Mouse (Mus musculus): ENCODE data around the gene Lgals4. TPM values are rescaled to one million over a fixed set of nuclear protein-coding genes. Genes with fewer than 3 reads are reported as not detected.

The Lgals4 gene
- polyA plus RNA-seq, 1 experiment from 2014 or later, result 353 TPM

- WGBS, result 85% methylated on average over 4 of the region's 4 CpGs
- H3K27me3 ChIP-seq (ENCODE audit: control insufficient read depth, insufficient read depth, low read length), result no peaks in the 10 kb centered on the region
- peaks cover 42% of the 10 kb centered on the region for H3K4me1 ChIP-seq (ENCODE audit: control insufficient read depth, insufficient read depth, low read length)
- no peak for ATAC-seq (ENCODE audit: insufficient read depth, low FRiP score)
- no peak overlapping the region for H3K4me2 ChIP-seq (ENCODE audit: low read depth, low read length)
- no peaks in the 10 kb centered on the region for H3K9me3 ChIP-seq (replicated peaks; ENCODE audit: control insufficient read depth, low read length)
- H3K36me3 ChIP-seq (ENCODE audit: control insufficient read depth, insufficient read depth, low read length), result peaks cover 67% of the 10 kb centered on the region
- H3K4me3 ChIP-seq (replicated peaks; ENCODE audit: low read length), result no peak overlapping the region
- no peak overlapping the region for H3K27ac ChIP-seq (ENCODE audit: low read length)
- no peak overlapping the region for H3K9ac ChIP-seq (ENCODE audit: low read length)
Observed at GRCm38 (mm10) chr7:28818861-28819452, 14.7 kb upstream of the Lgals4 start.

- WGBS, result 87% methylated on average over 4 of the region's 4 CpGs
- H3K27ac ChIP-seq (ENCODE audit: low read length), result no peak overlapping the region
Observed at GRCm38 (mm10) chr7:28819571-28819970, 14.1 kb upstream of the Lgals4 start.

DNA sequence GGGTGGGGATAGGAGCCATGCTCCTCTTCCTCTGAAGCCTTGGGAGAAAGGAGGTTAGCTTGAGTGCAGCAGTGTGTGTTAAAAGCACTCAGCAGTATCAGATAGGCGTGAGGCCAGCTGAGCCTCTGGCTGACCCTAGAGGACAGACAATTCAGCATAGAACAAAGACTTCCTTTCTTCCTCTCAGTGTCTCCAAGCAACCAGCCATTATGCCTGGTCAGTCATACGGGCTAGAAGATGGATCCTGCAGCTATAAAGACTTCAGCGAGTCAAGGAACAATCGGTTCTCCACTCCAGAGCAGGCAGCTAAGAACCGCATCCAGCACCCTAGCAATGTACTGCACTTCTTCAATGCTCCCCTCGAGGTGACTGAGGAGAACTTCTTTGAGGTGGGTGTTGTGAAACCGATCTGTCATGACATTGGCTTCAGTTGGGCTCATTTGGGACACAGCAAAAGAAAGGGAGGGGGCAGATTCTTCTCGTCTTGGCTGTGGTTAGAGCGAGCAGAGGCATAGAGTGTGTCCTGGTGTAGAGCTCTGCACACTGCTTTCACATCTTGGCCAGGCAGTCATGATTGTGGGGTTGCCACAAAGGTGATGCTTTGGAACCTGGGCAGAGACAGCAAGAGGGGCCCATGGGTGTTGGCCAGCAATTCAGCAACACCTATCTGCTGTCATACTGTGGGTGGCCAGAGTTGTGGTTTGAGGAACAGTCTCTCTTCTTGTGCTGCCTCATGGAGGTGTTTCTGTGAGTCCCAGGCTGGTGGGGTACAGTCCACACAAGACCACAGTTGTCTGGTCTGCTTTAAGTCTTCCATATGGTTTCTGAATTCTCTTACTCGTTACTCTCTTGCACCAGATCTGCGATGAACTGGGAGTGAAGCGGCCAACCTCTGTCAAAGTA is 13.0 kb upstream of the Lgals4 start:
- no peaks in the 10 kb centered on the region for H3K9me3 ChIP-seq (replicated peaks; ENCODE audit: control insufficient read depth, low read length)
- H3K4me1 ChIP-seq (ENCODE audit: control insufficient read depth, insufficient read depth, low read length), result peaks cover 35% of the 10 kb centered on the region
- WGBS, result 70% methylated on average over 12 of the region's 12 CpGs
- peak overlapping the region; percentile 18; the same call in 1 of the 2 replicates for H3K27ac ChIP-seq (ENCODE audit: low read length)
- no peaks in the 10 kb centered on the region for H3K27me3 ChIP-seq (ENCODE audit: control insufficient read depth, insufficient read depth, low read length)
- no peak overlapping the region for H3K4me3 ChIP-seq (replicated peaks; ENCODE audit: low read length)
- H3K4me2 ChIP-seq (ENCODE audit: low read depth, low read length), result no peak overlapping the region
- peaks cover 53% of the 10 kb centered on the region for H3K36me3 ChIP-seq (ENCODE audit: control insufficient read depth, insufficient read depth, low read length)
- no peak for ATAC-seq (ENCODE audit: insufficient read depth, low FRiP score)
- no peak overlapping the region for H3K9ac ChIP-seq (ENCODE audit: low read length)

More at GRCm38 (mm10) chr7:28819571-28819970, 14.1 kb upstream of the Lgals4 start:
- Histone ChIP-seq H3K9me3 (replicated peaks; ENCODE audit: control insufficient read depth, low read length) (no peaks in the 10 kb centered on the region), H3K27me3 (ENCODE audit: control insufficient read depth, insufficient read depth, low read length) (no peaks in the 10 kb centered on the region), H3K4me2 (ENCODE audit: low read depth, low read length) (no peak overlapping the region), H3K9ac (ENCODE audit: low read length) (no peak overlapping the region), H3K4me3 (replicated peaks; ENCODE audit: low read length) (no peak overlapping the region), H3K4me1 (ENCODE audit: control insufficient read depth, insufficient read depth, low read length) (peaks cover 41% of the 10 kb centered on the region), H3K36me3 (ENCODE audit: control insufficient read depth, insufficient read depth, low read length) (peaks cover 62% of the 10 kb centered on the region)
- no peak for ATAC-seq (ENCODE audit: insufficient read depth, low FRiP score)

DNA sequence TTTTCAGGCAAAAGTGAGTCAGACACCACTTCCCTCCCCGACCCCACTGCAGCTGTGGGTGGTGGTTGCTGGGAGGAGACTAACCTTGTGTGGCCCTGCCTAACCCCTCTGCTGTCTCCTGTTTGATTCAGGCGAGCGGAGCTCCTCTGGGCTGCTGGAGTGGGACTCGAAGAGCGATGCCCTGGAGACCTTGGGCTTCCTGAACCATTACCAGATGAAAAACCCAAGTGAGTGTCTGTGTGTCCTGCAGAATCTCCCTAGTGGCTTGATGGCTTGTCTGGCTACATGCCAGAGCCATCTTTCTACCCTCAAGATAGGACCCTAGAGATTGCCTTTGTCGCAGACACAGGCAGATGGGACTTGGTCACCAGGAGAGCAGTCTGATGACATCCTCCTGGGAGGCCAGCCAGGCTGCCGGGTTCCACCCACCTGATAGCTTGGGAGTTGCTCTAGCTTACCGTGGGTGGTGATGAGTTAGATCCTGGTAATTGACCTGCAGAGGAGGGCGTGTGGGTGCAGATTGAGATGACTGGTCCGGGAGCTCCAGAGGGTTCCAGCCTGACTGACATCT is 12.3 kb upstream of the Lgals4 start:
- Histone ChIP-seq H3K4me3 (replicated peaks; ENCODE audit: low read length) (no peak overlapping the region), H3K4me1 (ENCODE audit: control insufficient read depth, insufficient read depth, low read length) (peaks cover 35% of the 10 kb centered on the region), H3K27ac (ENCODE audit: low read length) (peak overlapping the region; percentile 18; the same call in 1 of the 2 replicates), H3K9ac (ENCODE audit: low read length) (no peak overlapping the region), H3K27me3 (ENCODE audit: control insufficient read depth, insufficient read depth, low read length) (no peaks in the 10 kb centered on the region), H3K4me2 (ENCODE audit: low read depth, low read length) (no peak overlapping the region), H3K9me3 (replicated peaks; ENCODE audit: control insufficient read depth, low read length) (no peaks in the 10 kb centered on the region), H3K36me3 (ENCODE audit: control insufficient read depth, insufficient read depth, low read length) (peaks cover 45% of the 10 kb centered on the region)
- ATAC-seq (ENCODE audit: insufficient read depth, low FRiP score), result no peak
- WGBS, result 64% methylated on average over 10 of the region's 10 CpGs

DNA sequence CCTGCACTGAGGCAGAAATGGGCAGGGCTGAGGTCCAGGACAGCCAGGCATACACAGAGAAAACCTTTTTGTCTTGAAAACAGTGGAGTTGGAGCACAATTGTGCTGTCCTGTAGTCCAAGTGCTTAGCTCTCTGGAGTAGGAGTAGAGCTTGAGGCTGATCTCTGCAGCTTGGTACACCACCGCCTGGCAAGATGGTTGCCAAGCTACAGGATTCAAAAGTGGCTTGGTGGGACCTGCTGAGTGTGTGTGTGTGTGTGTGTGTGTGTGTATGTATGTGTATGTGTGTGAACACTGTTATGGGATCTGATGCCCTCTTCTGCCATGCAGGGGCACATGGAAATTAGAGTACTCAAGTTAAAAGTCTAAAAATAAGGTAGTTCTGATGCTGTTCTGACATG is 11.1 kb upstream of the Lgals4 start:
- peaks cover 38% of the 10 kb centered on the region for H3K36me3 ChIP-seq (ENCODE audit: control insufficient read depth, insufficient read depth, low read length)
- no peak overlapping the region for H3K9ac ChIP-seq (ENCODE audit: low read length)
- no peaks in the 10 kb centered on the region for H3K27me3 ChIP-seq (ENCODE audit: control insufficient read depth, insufficient read depth, low read length)
- 60% methylated on average over 1 of the region's 1 CpGs for WGBS
- H3K4me3 ChIP-seq (replicated peaks; ENCODE audit: low read length), result no peak overlapping the region
- ATAC-seq (ENCODE audit: insufficient read depth, low FRiP score), result no peak
- no peak overlapping the region for H3K4me2 ChIP-seq (ENCODE audit: low read depth, low read length)
- H3K9me3 ChIP-seq (replicated peaks; ENCODE audit: control insufficient read depth, low read length), result no peaks in the 10 kb centered on the region
- H3K4me1 ChIP-seq (ENCODE audit: control insufficient read depth, insufficient read depth, low read length), result peaks cover 30% of the 10 kb centered on the region
- no peak overlapping the region; the same call in 1 of the 2 replicates for H3K27ac ChIP-seq (ENCODE audit: low read length)

DNA sequence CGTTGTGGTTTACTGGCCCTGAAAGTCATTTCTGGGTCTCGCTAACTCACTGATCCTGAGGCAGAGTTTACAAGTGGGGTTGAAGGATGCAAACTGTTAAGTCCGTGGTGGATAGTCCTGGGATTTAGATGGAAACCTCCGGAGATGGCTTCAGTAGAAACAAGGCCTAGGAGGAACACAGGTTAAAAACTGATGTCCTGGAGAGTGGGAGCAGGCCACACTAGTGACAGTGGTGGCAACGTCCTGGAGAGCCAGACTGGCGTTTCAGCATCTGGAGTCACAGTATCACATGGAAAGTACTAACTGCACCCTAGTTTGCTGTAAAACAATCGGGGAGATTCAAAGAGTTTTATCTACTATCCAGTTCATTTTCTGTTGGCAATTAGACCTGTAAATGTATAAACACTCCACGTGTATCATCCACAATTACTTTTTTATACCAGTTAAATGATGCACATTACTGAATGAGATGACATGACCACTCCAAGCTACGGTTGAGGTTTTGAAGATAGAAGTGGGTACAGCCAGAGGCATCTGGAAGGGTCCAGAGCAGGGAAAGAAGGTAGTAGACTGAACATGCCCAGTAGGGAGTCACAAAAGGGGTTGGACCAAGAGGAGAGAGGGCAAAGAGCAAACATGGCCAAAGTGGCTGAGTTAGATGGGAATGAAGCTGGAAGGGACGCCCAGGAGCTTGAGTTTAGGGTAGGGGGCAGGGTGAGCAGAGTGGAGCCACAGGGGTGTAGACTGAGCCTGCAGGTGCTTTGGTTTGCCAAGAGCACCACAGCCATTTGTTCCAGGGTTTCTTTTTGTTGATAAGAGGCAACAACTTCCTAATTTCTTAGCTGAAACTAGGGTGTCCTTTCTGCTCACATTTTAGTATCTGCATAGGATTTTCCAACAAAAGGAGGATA is 10.4 kb upstream of the Lgals4 start:
- Histone ChIP-seq H3K9ac (ENCODE audit: low read length) (peak overlapping the region; percentile 11; the same call in 1 of the 2 replicates), H3K4me1 (ENCODE audit: control insufficient read depth, insufficient read depth, low read length) (peaks cover 35% of the 10 kb centered on the region), H3K9me3 (replicated peaks; ENCODE audit: control insufficient read depth, low read length) (no peaks in the 10 kb centered on the region), H3K27ac (ENCODE audit: low read length) (peak overlapping the region; percentile 97), H3K36me3 (ENCODE audit: control insufficient read depth, insufficient read depth, low read length) (peaks cover 31% of the 10 kb centered on the region), H3K4me3 (replicated peaks; ENCODE audit: low read length) (no peak overlapping the region), H3K4me2 (ENCODE audit: low read depth, low read length) (no peak overlapping the region), H3K27me3 (ENCODE audit: control insufficient read depth, insufficient read depth, low read length) (no peaks in the 10 kb centered on the region)
- ATAC-seq (ENCODE audit: insufficient read depth, low FRiP score), result no peak
- WGBS, result 51% methylated on average over 10 of the region's 10 CpGs

DNA sequence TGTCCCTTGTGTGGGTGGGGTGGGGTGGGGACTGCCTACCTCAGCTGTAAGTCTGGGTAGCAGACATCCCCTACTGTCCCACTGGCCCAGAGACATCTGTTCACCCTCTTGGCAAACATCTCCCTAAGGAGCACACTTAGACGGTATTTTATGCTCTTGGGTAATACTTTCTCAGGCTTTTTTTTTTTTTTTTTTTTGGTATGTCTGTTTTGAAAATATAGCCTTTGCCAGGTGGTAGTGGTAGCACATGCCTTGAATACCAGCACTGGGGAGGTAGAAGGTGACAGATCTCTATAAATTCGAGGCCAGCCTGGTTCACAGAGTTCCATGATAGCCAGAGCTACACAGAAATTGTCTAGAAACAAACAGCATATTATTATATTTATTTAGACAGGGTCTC is 9.7 kb upstream of the Lgals4 start:
- H3K36me3 ChIP-seq (ENCODE audit: control insufficient read depth, insufficient read depth, low read length), result peaks cover 30% of the 10 kb centered on the region
- 45% methylated on average over 2 of the region's 2 CpGs for WGBS
- no peak for ATAC-seq (ENCODE audit: insufficient read depth, low FRiP score)
- H3K9ac ChIP-seq (ENCODE audit: low read length), result no peak overlapping the region
- H3K4me1 ChIP-seq (ENCODE audit: control insufficient read depth, insufficient read depth, low read length), result peaks cover 35% of the 10 kb centered on the region
- no peak overlapping the region for H3K4me2 ChIP-seq (ENCODE audit: low read depth, low read length)
- H3K4me3 ChIP-seq (replicated peaks; ENCODE audit: low read length), result no peak overlapping the region
- H3K9me3 ChIP-seq (replicated peaks; ENCODE audit: control insufficient read depth, low read length), result no peaks in the 10 kb centered on the region
- H3K27ac ChIP-seq (ENCODE audit: low read length), result peak overlapping the region; percentile 97
- H3K27me3 ChIP-seq (ENCODE audit: control insufficient read depth, insufficient read depth, low read length), result no peaks in the 10 kb centered on the region

GRCm38 (mm10) chr7:28824941-28825685 is 8.5 kb upstream of the Lgals4 start, which contains the start of gene Ech1:
Ech1 (plus strand) TSS chr7:28825217.
- peak within 1 kb of the TSS; percentile 97 for H3K27ac ChIP-seq (ENCODE audit: low read length)
- WGBS, result 1% methylated on average over 33 of the region's 33 CpGs
- H3K9ac ChIP-seq (ENCODE audit: low read length), result peak within 1 kb of the TSS; percentile 81
- H3K4me2 ChIP-seq (ENCODE audit: low read depth, low read length), result peak within 1 kb of the TSS; percentile 57
- H3K36me3 ChIP-seq (ENCODE audit: control insufficient read depth, insufficient read depth, low read length), result peaks cover 29% of the 10 kb centered on the region
- H3K9me3 ChIP-seq (replicated peaks; ENCODE audit: control insufficient read depth, low read length), result no peaks in the 10 kb centered on the region
- H3K4me3 ChIP-seq (replicated peaks; ENCODE audit: low read length), result peak within 1 kb of the TSS; percentile 63
- ATAC-seq (ENCODE audit: insufficient read depth, low FRiP score), result peak; percentile 83
- peaks cover 30% of the 10 kb centered on the region for H3K4me1 ChIP-seq (ENCODE audit: control insufficient read depth, insufficient read depth, low read length)
- H3K27me3 ChIP-seq (ENCODE audit: control insufficient read depth, insufficient read depth, low read length), result no peaks in the 10 kb centered on the region

All from stomach, embryonic 16.5 days (tissue).